Comparison of ENCODE assay signal across 9 mouse cellular contexts in genomic region chr1:127107485-127107884, GRCm38 (mm10).
DNase-seq lines count a peak whose midpoint lies in the region; ATAC-seq lines count a peak whose summit lies in the region.
"Had no signal": no experiment of that assay in that cellular context is flagged by ENCODE, and none has a peak within 500 bp of the region (broad histone marks: within the 10 kb centered on the region; RNA-seq: fewer than 3 reads in every experiment).

No protein-coding gene starts in this region.

- H3K36me3 ChIP-seq in forebrain, embryonic 15.5 days = no peaks in the 10 kb centered on the region
- H3K36me3 ChIP-seq in forebrain, embryonic 11.5 days (ENCODE audit: control insufficient read depth, insufficient read depth, low read length) = no peaks in the 10 kb centered on the region

- H3K4me1 ChIP-seq in forebrain, embryonic 15.5 days = peaks cover 12% of the 10 kb centered on the region; the same call in 1 of the 2 replicates
- no peaks in the 10 kb centered on the region for H3K4me1 ChIP-seq in forebrain, embryonic 11.5 days (replicated peaks; ENCODE audit: control insufficient read depth, insufficient read depth, low read length)

- no peak for DNase-seq in forebrain, embryonic 11.5 days (ENCODE audit: low spot score)
- peak; percentile 76 for DNase-seq in Muller cell, postnatal 12 days (ENCODE audit: inconsistent ontology term)
- DNase-seq in left cerebral cortex, adult 8-10 months (ENCODE audit: low spot score in 2 of 2) = peak; percentile 23 to 57
- DNase-seq in telencephalon, adult 2 months (ENCODE audit: low read depth, low spot score) = peak; percentile 39
- no peak for DNase-seq in embryo, embryonic 10.5 days (ENCODE audit: low spot score)

- peak; percentile 80 for ATAC-seq in forebrain, embryonic 15.5 days (replicated peaks)
- no peak for ATAC-seq in forebrain, embryonic 11.5 days (replicated peaks; ENCODE audit: low FRiP score)
- peak; percentile 74 for ATAC-seq in frontal cortex, adult (ENCODE audit: low TSS enrichment)
- no peak for ATAC-seq in erythroid progenitor cell, adult 5-6 weeks (replicated peaks; ENCODE audit: low FRiP score, poor library complexity, severe bottlenecking)

- no peak overlapping the region for H3K4me3 ChIP-seq in forebrain, embryonic 15.5 days
- no peak overlapping the region for H3K4me3 ChIP-seq in forebrain, embryonic 11.5 days (ENCODE audit: low read depth, low read length)

- no peaks in the 10 kb centered on the region for H3K9me3 ChIP-seq in forebrain, embryonic 15.5 days
- H3K9me3 ChIP-seq in forebrain, embryonic 11.5 days (ENCODE audit: control insufficient read depth, low read length) = no peaks in the 10 kb centered on the region

- WGBS in forebrain, embryonic 15.5 days = 29% methylated on average over 5 of the region's 5 CpGs
- 84% methylated on average over 5 of the region's 5 CpGs for WGBS in forebrain, embryonic 11.5 days

- H3K9ac ChIP-seq in forebrain, embryonic 15.5 days (replicated peaks) = no peak overlapping the region
- H3K9ac ChIP-seq in forebrain, embryonic 11.5 days (ENCODE audit: low read length) = no peak overlapping the region

- H3K27ac ChIP-seq in forebrain, embryonic 15.5 days (replicated peaks) = no peak overlapping the region
- no peak overlapping the region for H3K27ac ChIP-seq in forebrain, embryonic 11.5 days (ENCODE audit: low read depth, low read length)
- H3K27ac ChIP-seq: kidney, postnatal 0 days had no signal

- no peaks in the 10 kb centered on the region for H3K27me3 ChIP-seq in forebrain, embryonic 15.5 days
- no peaks in the 10 kb centered on the region for H3K27me3 ChIP-seq in forebrain, embryonic 11.5 days (ENCODE audit: control insufficient read depth, insufficient read depth, low read length)

- H3K4me2 ChIP-seq in forebrain, embryonic 15.5 days (replicated peaks) = no peak overlapping the region
- no peak overlapping the region for H3K4me2 ChIP-seq in forebrain, embryonic 11.5 days (ENCODE audit: low read depth, low read length, severe bottlenecking)

Comparison
In these comparisons a context has a peak if more than half of its experiments do, and no peak if none do; other contexts are left out.
1. ATAC-seq: peak in forebrain, embryonic 15.5 days (single experiment) and frontal cortex, adult (single experiment); none in forebrain, embryonic 11.5 days (single experiment) and erythroid progenitor cell, adult 5-6 weeks (single experiment).
2. DNase-seq: peak in Muller cell, postnatal 12 days (single experiment), left cerebral cortex, adult 8-10 months (2 of 2) and telencephalon, adult 2 months (single experiment); none in forebrain, embryonic 11.5 days (single experiment) and embryo, embryonic 10.5 days (single experiment).